Mouse (Mus musculus) G1E (cell line): Measurements from ENCODE around the gene Cenps.

ENCODE experiments used
- CTCF ChIP-seq: IDR thresholded peaks from 2 replicates; pipeline ENCODE4 v1.5.1; 2012; ENCODE audit warnings: low read depth, low read length, inconsistent platforms, mixed read lengths
- GATA2 ChIP-seq: IDR thresholded peaks from 2 replicates; pipeline ENCODE4 v1.6.1; 2012; ENCODE audit warnings: low read depth, low read length, inconsistent platforms, borderline replicate concordance

DNA sequence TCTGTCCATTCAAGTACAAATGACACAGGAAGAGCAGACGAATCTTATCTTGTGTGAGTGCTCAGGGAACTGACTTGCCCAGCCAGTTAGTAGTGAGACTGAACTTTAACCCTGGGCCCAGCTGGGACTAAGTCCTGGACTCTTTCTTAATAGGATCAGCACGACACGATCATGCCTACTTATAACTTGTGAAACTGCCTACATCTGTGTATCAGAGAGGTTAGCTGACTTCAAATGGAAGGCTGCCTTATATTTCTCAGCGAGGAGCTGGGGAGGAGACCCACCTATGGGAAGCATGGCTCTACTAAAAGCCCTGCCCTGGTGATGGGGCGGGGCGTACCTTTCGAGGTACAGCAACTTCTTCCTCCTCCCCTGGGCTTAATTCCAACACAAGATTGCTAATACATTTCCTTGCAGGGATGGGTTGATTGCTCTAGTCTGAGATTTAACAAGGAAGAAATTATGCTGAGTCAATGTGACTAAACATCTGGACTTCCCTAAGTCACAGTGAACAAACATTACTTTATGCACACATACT lies 33.0 kb upstream of the Cenps start:
- no peak for TF ChIP-seq CTCF
- no peak for TF ChIP-seq GATA2
